Mouse (Mus musculus) activated CD4-positive, CD25-positive, alpha-beta regulatory T cell (primary cell): ENCODE results near the gene Sp7. TPM values are rescaled to one million over a fixed set of nuclear protein-coding genes. Genes with fewer than 3 reads are reported as not detected.

ENCODE experiments used
- polyA plus RNA-seq, 2 experiments: library from polyadenylated mRNA; unstranded; fragments of 100-300 nt; shearing (Covaris generic); gene quantifications; one replicate each; pipeline ENCODE4 v1.2.1; 2017

The Sp7 gene
- polyA plus RNA-seq: not detected

DNA sequence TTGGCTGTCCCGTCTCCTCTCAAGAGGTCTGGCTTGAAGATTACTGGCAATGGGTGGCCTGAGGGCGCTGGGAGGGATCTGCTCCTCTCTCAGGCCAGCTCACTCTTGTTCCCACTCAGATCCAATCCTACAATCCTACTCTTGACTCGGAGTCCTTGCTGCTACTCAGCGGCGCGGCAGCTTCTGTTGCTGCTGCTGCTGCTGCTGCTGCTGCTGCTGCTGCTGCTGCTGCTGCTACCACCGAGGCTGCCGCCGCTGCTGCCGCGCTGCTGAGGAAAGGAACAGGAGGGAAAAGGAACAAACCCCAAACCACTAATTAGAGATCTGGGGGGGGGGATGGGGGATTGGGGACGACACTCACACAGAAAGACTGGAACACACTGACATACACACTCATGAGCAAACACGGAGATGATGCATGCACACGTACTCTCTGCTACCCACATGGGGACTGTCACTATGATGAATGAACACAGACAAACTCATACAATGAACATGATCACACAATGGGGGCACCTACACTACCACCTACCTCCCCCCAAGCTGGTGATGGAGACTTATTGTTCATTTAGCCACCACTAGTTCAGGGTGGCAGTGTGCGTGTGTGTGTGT lies at the start of gene Sp7:
TSS of gene Sp7 (minus strand) at position 450 of the 612 bp plus-strand sequence.

DNA sequence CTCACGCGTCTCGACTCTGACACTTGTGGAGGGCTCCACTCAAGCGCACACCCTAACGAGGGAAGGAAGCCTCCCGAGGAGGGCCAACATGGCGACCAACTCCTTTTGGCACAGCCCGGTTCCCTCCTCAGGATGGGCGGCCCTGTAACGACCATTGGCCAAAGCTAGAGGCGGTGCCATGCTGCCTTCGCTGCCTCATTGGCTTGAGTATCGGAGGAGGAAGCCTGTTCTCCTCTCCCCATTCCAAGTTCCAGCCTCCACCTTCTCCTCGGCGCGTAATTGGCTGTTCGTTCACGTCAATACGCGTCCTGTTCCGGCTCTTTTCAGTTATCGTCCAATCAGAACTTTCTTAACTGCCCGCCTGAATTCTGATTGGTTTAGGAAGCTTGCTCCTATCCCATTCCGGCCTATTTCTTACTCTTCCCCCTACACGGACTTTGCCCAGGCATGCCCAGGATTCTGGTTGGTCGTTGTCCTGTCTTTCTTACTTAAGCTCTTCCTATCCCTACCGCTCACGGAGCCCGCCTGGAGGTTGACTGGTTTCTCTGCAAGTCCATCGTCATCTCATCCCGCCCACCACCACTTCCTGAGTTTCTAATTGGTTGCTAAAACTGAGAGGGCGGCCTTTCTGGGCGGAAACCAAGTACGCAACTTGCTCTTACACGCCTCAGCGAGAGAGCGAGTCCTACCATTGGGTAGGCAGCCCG lies 38.7 kb upstream of the Sp7 start, which contains the start of gene Sp1:
TSS of gene Sp1 (plus strand) at position 655 of the 707 bp plus-strand sequence.

DNA sequence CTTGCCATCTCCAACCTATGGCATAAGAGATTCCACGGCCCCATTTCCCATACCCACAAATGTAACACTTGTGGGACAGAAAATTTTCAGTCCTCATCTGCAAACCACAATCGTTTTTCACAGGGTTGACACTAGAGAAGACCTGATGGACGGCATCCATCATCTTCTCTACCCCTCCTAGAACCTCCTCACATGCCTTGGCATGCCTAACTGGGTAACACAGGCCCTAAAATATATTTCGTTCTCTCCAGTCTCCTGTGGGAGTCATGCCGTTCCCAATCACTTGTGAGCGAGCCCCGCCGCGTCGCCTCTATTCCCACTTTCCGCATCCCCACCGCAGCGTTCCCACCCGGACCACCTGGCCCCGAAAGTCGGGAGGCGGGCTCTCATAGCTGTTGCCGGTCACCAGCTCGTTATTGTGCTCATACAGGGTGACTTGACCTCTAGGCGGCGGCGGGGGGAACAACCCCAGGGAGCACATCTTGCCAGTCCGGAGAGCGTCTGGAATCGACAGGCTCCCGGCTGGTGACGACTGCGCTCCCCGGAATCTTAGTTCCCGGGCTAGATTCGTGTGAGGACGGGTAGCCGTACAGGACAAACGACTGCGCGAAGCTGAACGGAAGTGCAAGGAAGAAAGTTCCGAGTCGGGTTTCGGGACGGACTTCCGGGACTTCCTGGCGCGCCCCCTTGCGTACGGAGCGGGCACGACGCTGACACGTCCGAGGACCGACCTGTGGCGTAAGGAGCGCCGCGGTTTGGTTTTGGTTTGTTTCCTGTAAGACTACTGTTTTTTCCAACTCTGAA lies 16.6 kb downstream of the Sp7 start, which contains the start of gene Aaas:
TSS of gene Aaas (minus strand) at position 634 of the 804 bp plus-strand sequence.

DNA sequence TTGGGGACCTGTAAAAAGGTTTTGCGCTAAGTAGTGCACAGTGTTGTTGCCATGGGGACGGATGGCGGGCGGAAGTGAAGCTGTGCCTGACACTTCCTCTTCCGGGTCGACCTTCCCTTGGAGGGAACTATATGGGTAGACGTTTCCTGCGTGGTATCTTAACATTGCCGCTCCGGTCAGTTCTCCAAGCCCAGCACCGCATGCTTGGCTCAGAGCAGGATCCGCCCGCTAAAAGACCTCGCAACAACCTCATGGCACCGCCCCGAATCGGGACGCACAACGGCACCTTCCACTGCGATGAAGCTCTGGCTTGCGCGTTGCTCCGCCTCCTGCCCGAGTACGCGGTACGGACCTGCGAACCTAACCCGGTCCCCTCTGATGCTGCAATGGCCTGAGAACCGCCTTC lies 35.4 kb downstream of the Sp7 start, which contains the start of gene Myg1:
TSS of gene Myg1 (plus strand) at position 100 of the 406 bp plus-strand sequence.

DNA sequence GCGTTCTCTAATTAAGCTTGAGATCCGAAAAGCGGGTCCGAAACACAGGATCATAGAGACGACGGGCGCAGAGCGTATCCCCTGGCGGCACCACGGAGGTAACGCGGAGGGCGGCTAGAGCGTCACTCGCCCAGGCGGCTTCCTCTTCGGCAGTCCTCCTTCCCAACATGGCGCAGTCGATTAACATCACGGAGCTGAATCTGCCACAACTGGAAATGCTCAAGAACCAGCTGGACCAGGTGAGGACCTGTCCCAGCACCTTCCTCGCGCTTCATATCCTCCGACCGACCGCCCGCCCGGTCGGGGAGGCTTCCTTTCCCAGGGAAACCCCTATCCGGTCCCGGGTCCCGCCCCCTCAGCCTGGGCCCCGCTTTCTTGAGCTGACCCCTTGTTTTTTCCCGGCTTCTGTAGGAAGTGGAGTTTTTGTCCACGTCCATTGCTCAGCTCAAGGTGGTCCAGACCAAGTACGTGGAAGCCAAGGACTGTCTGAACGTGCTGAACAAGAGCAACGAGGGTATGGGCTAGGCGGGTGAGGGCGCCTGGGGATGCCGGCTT lies 40.9 kb downstream of the Sp7 start, which contains the start of gene Pfdn5:
TSS of gene Pfdn5 (plus strand) at position 95 of the 555 bp plus-strand sequence.

Other genes with a start within 250 kb of the Sp7 start
- 10 to 100 TPM; 55.1 to 60.3 TPM for gene Spryd3, start 230.9 kb downstream of the Sp7 start, polyA plus RNA-seq
- under 1 TPM in 1 of 2 experiments, not detected in 1; 0.33 TPM for gene Igfbp6, start 222.8 kb downstream of the Sp7 start, polyA plus RNA-seq
- 1 to 10 TPM in 1 of 2 experiments, under 1 TPM in 1; 0.87 to 4.3 TPM for gene Soat2, start 216.7 kb downstream of the Sp7 start, polyA plus RNA-seq
- gene Zfp740, start 163.9 kb downstream of the Sp7 start, polyA plus RNA-seq: 100 to 1,000 TPM in 1 of 2 experiments, 10 to 100 TPM in 1; 82.9 to 100 TPM
- 10 to 100 TPM; 11.0 to 21.9 TPM for gene Csad, start 162.5 kb downstream of the Sp7 start, polyA plus RNA-seq
- 1,000 to 10,000 TPM in 1 of 2 experiments, 100 to 1,000 TPM in 1; 949 to 1,884 TPM for gene Itgb7, start 135.2 kb downstream of the Sp7 start, polyA plus RNA-seq
- gene Rarg, start 109.7 kb downstream of the Sp7 start, polyA plus RNA-seq: 10 to 100 TPM; 28.5 to 42.8 TPM
- gene Gm9918, start 96.6 kb downstream of the Sp7 start, polyA plus RNA-seq: not detected
- 100 to 1,000 TPM; 108 to 122 TPM for gene Mfsd5, start 87.7 kb downstream of the Sp7 start, polyA plus RNA-seq
- 1 to 10 TPM; 2.4 to 3.3 TPM for gene Espl1, start 70.9 kb downstream of the Sp7 start, polyA plus RNA-seq
- gene Pfdn5, start 41.1 kb downstream of the Sp7 start, polyA plus RNA-seq: 100 to 1,000 TPM; 468 to 570 TPM
- gene Myg1, start 35.5 kb downstream of the Sp7 start, polyA plus RNA-seq: 10 to 100 TPM; 87.6 to 90.3 TPM
- gene Aaas, start 16.4 kb downstream of the Sp7 start, polyA plus RNA-seq: 10 to 100 TPM; 46.4 to 47.9 TPM
- 10 to 100 TPM; 10.7 to 15.1 TPM for gene Sp1, start 39.0 kb upstream of the Sp7 start, polyA plus RNA-seq
- under 1 TPM in 1 of 2 experiments, not detected in 1; 0.49 TPM for gene Amhr2, start 78.2 kb upstream of the Sp7 start, polyA plus RNA-seq
- 100 to 1,000 TPM; 479 to 749 TPM for gene Prr13, start 91.8 kb upstream of the Sp7 start, polyA plus RNA-seq
- gene Pcbp2, start 103.4 kb upstream of the Sp7 start, polyA plus RNA-seq: 100 to 1,000 TPM in 1 of 2 experiments, 10 to 100 TPM in 1; 95.8 to 151 TPM
- 1 to 10 TPM in 1 of 2 experiments, not detected in 1; 1.5 TPM for gene Gm10337, start 136.5 kb upstream of the Sp7 start, polyA plus RNA-seq
- 1 to 10 TPM; 6.4 to 7.5 TPM for gene Map3k12, start 149.9 kb upstream of the Sp7 start, polyA plus RNA-seq
- gene Tarbp2, start 151.0 kb upstream of the Sp7 start, polyA plus RNA-seq: 10 to 100 TPM; 44.3 to 51.1 TPM
- gene Npff, start 157.8 kb upstream of the Sp7 start, polyA plus RNA-seq: 1 to 10 TPM; 4.6 to 5.3 TPM